Mouse (Mus musculus): ENCODE data around the gene Glmn.

Gene Glmn

GRCm38 (mm10) chr5:107516087-107516486 is 81.6 kb downstream of the Glmn start:
- DNase-seq (ENCODE audit: low spot score in 2 of 2): no peak

- no peak for DNase-seq (ENCODE audit: low spot score in 2 of 2)
These were observed 82.2 kb downstream of the Glmn start for GRCm38 (mm10) chr5:107515453-107515852.

- DNase-seq (ENCODE audit: low spot score in 2 of 2): no peak
These were observed 84.1 kb downstream of the Glmn start for GRCm38 (mm10) chr5:107513583-107513982.

GRCm38 (mm10) chr5:107511326-107511725 is 86.4 kb downstream of the Glmn start:
- DNase-seq (ENCODE audit: low spot score in 2 of 2): no peak

- no peak for DNase-seq (ENCODE audit: low spot score in 2 of 2)
These were observed 87.2 kb downstream of the Glmn start for GRCm38 (mm10) chr5:107510503-107510902.

GRCm38 (mm10) chr5:107507321-107507720 is 90.4 kb downstream of the Glmn start, which contains the start of gene Gm42669:
TSS of gene Gm42669 (plus strand) at chr5:107507621.
- no peak for DNase-seq (ENCODE audit: low spot score in 2 of 2)

GRCm38 (mm10) chr5:107500741-107501140 is 96.9 kb downstream of the Glmn start:
- no peak for DNase-seq (ENCODE audit: low spot score in 2 of 2)

GRCm38 (mm10) chr5:107499891-107500535 is 97.7 kb downstream of the Glmn start:
- DNase-seq (ENCODE audit: low spot score in 2 of 2): no peak

All from frontal cortex, postnatal 25 days (tissue).